ENCODE assay signal across 17 mouse cellular contexts in genomic region chr1:63058361-63058760, GRCm38 (mm10). TPM values are rescaled to one million over a fixed set of nuclear protein-coding genes. Genes with fewer than 3 reads are reported as not detected.
DNase-seq lines count a peak whose midpoint lies in the region; ATAC-seq and TF ChIP-seq lines count a peak whose summit lies in the region.
"Had no signal": no experiment of that assay in that cellular context is flagged by ENCODE, and none has a peak within 500 bp of the region (broad histone marks: within the 10 kb centered on the region; RNA-seq: fewer than 3 reads in every experiment).

No protein-coding gene starts in this region.

- no peak overlapping the region for H3K4me2 ChIP-seq in liver, embryonic 13.5 days
- no peak overlapping the region for H3K4me2 ChIP-seq in kidney, embryonic 16.5 days (replicated peaks; ENCODE audit: low read depth, low read length)
- H3K4me2 ChIP-seq: embryonic facial prominence, embryonic 15.5 days; forebrain, embryonic 15.5 days; heart, embryonic 12.5 days; hindbrain, embryonic 15.5 days had no signal

- WGBS in liver, embryonic 13.5 days (ENCODE audit: insufficient replicate concordance) = 46% methylated on average over 12 of the region's 12 CpGs
- WGBS in kidney, embryonic 16.5 days = 87% methylated on average over 12 of the region's 12 CpGs
- 94% methylated on average over 12 of the region's 12 CpGs for WGBS in hindbrain, embryonic 10.5 days

- no peak overlapping the region for H3K9ac ChIP-seq in liver, embryonic 13.5 days
- no peak overlapping the region for H3K9ac ChIP-seq in kidney, embryonic 16.5 days (replicated peaks; ENCODE audit: low read length)
- H3K9ac ChIP-seq: embryonic facial prominence, embryonic 15.5 days; forebrain, embryonic 15.5 days; heart, embryonic 12.5 days; hindbrain, embryonic 15.5 days had no signal

- TF ChIP-seq CTCF in E14TG2a.4 (conservative IDR thresholded peaks at IDR 0.05; ENCODE audit: low read length) = no peak

- H3K4me1 ChIP-seq in E14TG2a.4 (replicated peaks; ENCODE audit: low read depth, low read length) = peaks cover 21% of the 10 kb centered on the region
- peaks cover 13% of the 10 kb centered on the region for H3K4me1 ChIP-seq in liver, embryonic 13.5 days (replicated peaks)
- H3K4me1 ChIP-seq in kidney, embryonic 16.5 days (ENCODE audit: insufficient read depth, low read length) = no peaks in the 10 kb centered on the region
- no peaks in the 10 kb centered on the region for H3K4me1 ChIP-seq in hindbrain, embryonic 10.5 days (replicated peaks)
- H3K4me1 ChIP-seq: embryonic facial prominence, embryonic 15.5 days had no signal

- no peaks in the 10 kb centered on the region for H3K27me3 ChIP-seq in E14TG2a.4 (ENCODE audit: insufficient read depth, low read length)
- H3K27me3 ChIP-seq in liver, embryonic 13.5 days = no peaks in the 10 kb centered on the region
- H3K27me3 ChIP-seq in kidney, embryonic 16.5 days (ENCODE audit: insufficient read depth, low read length) = no peaks in the 10 kb centered on the region
- H3K27me3 ChIP-seq in hindbrain, embryonic 10.5 days (ENCODE audit: insufficient read depth, poor library complexity, severe bottlenecking) = no peaks in the 10 kb centered on the region
- H3K27me3 ChIP-seq: embryonic facial prominence, embryonic 15.5 days; forebrain, embryonic 15.5 days; heart, embryonic 12.5 days; hindbrain, embryonic 15.5 days had no signal

- H3K36me3 ChIP-seq in E14TG2a.4 (ENCODE audit: insufficient read depth, low read length) = peaks cover 91% of the 10 kb centered on the region
- H3K36me3 ChIP-seq in liver, embryonic 13.5 days = peaks cover 72% of the 10 kb centered on the region
- H3K36me3 ChIP-seq in kidney, embryonic 16.5 days (ENCODE audit: insufficient read depth, low read length) = peaks cover 57% of the 10 kb centered on the region
- peaks cover 85% of the 10 kb centered on the region for H3K36me3 ChIP-seq in hindbrain, embryonic 10.5 days

- peak overlapping the region; percentile 41 for H3K4me3 ChIP-seq in E14TG2a.4 (replicated peaks; ENCODE audit: low read length)
- H3K4me3 ChIP-seq in liver, embryonic 13.5 days (replicated peaks) = no peak overlapping the region
- no peak overlapping the region for H3K4me3 ChIP-seq in kidney, embryonic 16.5 days (ENCODE audit: low read length)
- no peak overlapping the region for H3K4me3 ChIP-seq in hindbrain, embryonic 10.5 days
- H3K4me3 ChIP-seq: embryonic facial prominence, embryonic 15.5 days; erythroblast, embryonic 14.5 days; forebrain, embryonic 15.5 days; heart, embryonic 12.5 days; hindbrain, embryonic 15.5 days had no signal

- no peaks in the 10 kb centered on the region for H3K9me3 ChIP-seq in E14TG2a.4 (ENCODE audit: low read length)
- no peaks in the 10 kb centered on the region for H3K9me3 ChIP-seq in liver, embryonic 13.5 days (replicated peaks)
- no peaks in the 10 kb centered on the region for H3K9me3 ChIP-seq in kidney, embryonic 16.5 days (ENCODE audit: low read length)
- no peaks in the 10 kb centered on the region for H3K9me3 ChIP-seq in hindbrain, embryonic 10.5 days
- H3K9me3 ChIP-seq: embryonic facial prominence, embryonic 15.5 days; forebrain, embryonic 15.5 days; G1E; heart, embryonic 12.5 days; hindbrain, embryonic 15.5 days had no signal

- peak; percentile 42; the same call in 1 of the 2 replicates for ATAC-seq in common myeloid progenitor, adult 5-6 weeks (replicated peaks; ENCODE audit: low read depth, poor library complexity, severe bottlenecking)
- peak; percentile 90 for ATAC-seq in liver, embryonic 13.5 days (ENCODE audit: low read depth)
- ATAC-seq in megakaryocyte progenitor cell, adult 5-6 weeks (replicated peaks; ENCODE audit: poor library complexity) = peak; percentile 52; the same call in 1 of the 2 replicates
- no peak for ATAC-seq in kidney, embryonic 16.5 days (ENCODE audit: low FRiP score, low TSS enrichment)

- peak; percentile 11 for DNase-seq in liver, embryonic 13.5 days
- DNase-seq in hindbrain, embryonic 10.5 days (ENCODE audit: low spot score) = no peak
- no peak for DNase-seq in ovary, adult 18-20 months (ENCODE audit: low spot score)
- DNase-seq: adrenal gland, adult 8-10 months; adrenal gland, postnatal 36 days; cerebellum, adult 2 months; embryo, embryonic 11 days had no signal

- no peak overlapping the region for H3K27ac ChIP-seq in liver, embryonic 13.5 days
- no peak overlapping the region for H3K27ac ChIP-seq in kidney, embryonic 16.5 days (ENCODE audit: low read length)
- H3K27ac ChIP-seq in hindbrain, embryonic 10.5 days = no peak overlapping the region
- H3K27ac ChIP-seq: embryonic facial prominence, embryonic 15.5 days; forebrain, embryonic 15.5 days; hindbrain, embryonic 15.5 days had no signal

RNA-seq across cellular contexts. Expression of gene Ino80d, which starts 56.1 kb away (rescaled TPM):
- total RNA-seq in common myeloid progenitor, adult 5-6 weeks (2017) = 27.0 and 30.2 TPM in 2 replicates
- 3.8 and 4.8 TPM in 2 replicates for polyA plus RNA-seq in liver, embryonic 13.5 days (2015; fragmentation: Nextera tagmentation; extraction: Ambion mirVana)
- total RNA-seq in megakaryocyte progenitor cell, adult 5-6 weeks (2015) = 59.3 and 66.1 TPM in 2 replicates
- 19.9 and 23.9 TPM in 2 replicates for total RNA-seq in megakaryocyte progenitor cell, adult 5-6 weeks (2017)
- polyA plus RNA-seq in kidney, embryonic 16.5 days (2015; fragmentation: Nextera tagmentation; extraction: Ambion mirVana) = 9.5 and 10.6 TPM in 2 replicates
- polyA plus RNA-seq in hindbrain, embryonic 10.5 days (2016; fragmentation: Nextera tagmentation; extraction: Ambion mirVana) = 9.6 and 12.3 TPM in 2 replicates
